Mouse (Mus musculus): ENCODE data around the gene Fsd1.

DNA sequence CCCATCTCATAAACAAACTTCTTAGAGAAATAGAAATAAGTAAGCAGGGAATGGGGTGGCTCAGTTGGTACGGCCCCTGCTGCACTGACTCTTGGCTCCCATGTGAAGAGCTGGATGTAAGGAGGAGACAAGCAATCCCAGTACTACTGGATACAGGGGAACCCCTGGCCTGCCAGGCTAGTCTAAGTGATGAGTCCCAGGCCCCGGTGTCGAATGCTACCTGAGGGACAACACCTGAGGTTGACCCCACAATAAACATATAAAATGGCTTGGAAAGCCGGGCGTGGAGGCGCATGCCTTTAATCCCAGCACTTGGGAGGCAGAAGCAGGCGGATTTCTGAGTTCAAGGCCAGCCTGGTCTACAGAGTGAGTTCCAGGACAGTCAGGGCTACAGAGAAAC, 45.1 kb downstream of the Fsd1 start:
- TF ChIP-seq POLR2A (IDR thresholded peaks at IDR 0.05; ENCODE audit: borderline replicate concordance, control insufficient read depth, low read depth, low read length), result no peak
- TF ChIP-seq CTCF (IDR thresholded peaks at IDR 0.05; ENCODE audit: control insufficient read depth, insufficient read depth, low read length), result no peak

All from bone marrow, adult 2 months (tissue).